Mouse (Mus musculus) heart, postnatal 4 days (tissue): ENCODE results near the gene Pitpna. TPM values are rescaled to one million over a fixed set of nuclear protein-coding genes. Genes with fewer than 3 reads are reported as not detected.

ENCODE experiments used
- DNase-seq: peaks from one replicate; pipeline ENCODE4 v3.0.0; 2021
- total RNA-seq, 2 experiments: library from RNA; stranded (reverse); gene quantifications; 2 replicates each; pipeline ENCODE4 v1.2.3; 2021

Gene Pitpna
- total RNA-seq, 2 experiments from 2014 or later = 150 to 155 TPM

DNA sequence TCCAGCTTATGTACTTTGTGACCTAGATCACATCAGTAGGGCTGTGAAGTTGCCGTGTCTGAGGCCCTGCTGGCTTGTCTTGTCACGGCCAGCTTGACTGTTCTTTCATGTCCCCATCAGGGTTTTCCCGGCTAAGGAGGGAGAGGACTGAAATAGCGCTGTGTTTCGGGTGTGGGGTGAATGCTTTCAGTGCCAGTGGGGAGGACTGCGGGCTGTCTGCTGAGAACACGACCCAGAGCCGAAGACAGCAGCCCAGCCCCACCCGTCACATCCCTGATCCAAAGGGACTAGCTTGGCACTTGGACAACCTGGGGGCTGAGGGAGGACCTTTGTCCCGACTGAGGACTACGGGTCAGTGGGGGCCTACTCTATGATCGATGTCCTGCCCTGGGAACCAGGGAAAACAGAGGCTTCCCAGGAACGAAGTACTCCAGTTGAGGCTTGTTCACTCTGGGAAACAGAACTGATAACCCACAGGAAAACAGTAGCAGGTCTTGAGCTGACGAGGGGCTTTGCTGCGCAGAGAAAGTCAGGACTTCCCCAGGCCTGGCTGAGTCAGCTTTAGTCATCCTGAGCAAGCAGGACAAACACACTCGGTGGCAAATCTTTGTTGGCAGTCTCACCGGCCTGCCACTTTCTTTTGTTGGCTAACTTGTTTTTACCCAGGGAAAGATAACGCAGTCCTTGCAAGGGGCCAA is 23.9 kb upstream of the Pitpna start:
- peak; percentile 52 for DNase-seq

DNA sequence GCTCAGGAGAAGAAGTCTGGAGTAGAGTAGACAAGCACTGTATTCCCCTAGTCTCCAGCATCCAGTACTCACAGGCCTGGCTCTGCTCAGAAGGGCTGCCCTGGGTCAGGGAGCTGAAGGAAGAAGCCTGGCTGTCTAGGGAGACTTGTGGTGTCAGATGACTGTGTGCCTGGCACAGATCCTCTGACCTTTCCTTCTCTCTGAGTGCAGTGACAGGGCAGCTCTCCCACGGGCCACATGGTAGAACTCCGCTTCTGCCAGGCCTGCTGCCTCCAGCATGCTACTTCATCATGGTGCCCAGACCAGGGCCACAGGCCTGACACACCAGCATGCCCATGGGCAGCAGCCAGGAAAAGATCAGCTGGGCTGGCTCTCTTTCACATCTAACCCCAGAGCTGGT is 22.0 kb upstream of the Pitpna start:
- DNase-seq = peak; percentile 43

DNA sequence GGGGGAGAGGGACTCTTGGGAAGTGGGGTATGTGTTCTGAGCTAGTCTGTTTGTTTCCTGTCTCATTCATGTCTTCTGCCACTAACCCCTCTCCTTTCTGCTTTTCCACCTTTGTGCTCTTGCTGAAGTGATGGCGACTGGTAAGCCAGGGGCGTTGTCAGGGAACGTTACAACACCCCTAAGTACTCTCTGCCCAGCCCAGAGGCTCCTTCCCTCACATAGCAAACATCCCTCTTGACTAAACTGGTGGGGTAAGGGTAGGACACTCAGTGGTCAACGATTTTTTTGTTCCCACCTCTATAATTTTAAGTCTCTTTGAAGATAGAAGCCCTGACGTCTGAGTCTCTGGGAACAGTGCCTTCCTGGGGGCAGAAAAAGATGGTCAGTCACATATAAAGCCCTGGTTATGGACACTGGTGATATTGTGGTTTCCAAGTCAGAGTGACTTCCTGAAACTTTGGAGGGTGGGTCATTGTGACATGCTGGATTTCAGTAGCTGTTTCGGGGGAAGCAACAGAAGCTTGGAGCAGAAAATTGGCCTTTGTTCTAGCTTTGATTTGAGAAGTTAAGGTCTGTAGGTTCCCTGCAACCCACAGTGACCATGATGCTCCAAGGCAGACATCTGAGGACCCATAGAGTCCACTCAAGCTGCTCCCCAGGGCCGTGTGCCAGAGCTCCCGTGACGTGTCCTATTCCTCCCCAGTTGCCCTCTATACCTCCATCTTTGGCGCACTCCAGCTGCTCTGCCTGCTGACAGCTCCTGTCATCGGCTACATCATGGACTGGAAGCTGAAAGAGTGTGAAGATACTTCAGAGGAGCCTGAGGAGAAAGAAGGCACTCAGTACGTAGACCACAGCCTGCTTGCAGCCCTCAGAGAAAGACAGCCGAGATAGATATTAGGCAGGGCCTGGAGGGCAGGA is 21.4 kb upstream of the Pitpna start:
- DNase-seq = peak; percentile 61

DNA sequence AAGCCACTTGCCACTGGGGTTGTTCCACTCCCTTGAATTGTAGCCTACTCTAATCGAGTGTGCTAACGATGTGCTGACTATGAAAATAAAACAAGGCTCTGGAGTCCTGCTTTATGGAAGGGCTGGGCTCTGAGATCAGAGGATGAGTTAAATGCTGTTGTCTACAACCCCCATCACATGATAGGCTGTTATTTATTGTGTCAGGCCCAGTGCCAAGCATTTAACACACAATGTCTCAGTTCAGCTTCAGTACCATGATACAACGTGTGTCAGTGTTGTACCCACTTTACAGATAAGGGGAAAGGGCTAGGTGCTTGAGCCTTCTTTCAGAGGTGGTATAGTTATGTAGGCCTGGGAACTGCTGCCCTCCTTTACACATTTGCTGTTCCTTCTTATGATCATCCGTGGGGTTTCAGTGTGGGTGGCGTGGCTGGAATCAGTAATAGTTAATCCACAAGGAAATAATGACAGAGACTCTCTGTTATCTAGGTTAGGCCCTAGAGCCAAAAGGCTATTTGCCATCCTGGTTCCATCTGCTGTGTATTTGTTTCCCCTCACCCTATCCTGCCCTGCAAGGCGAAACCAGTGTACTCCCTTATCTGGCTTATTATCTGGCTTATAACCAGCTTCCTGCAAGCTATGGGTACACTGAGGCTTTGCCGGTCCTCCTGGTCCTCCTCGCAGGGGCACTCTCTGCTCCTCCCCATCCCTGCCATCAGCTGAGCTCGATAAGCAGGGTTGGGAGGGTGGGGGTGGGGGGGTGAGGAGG is 20.4 kb upstream of the Pitpna start:
- no peak for DNase-seq

DNA sequence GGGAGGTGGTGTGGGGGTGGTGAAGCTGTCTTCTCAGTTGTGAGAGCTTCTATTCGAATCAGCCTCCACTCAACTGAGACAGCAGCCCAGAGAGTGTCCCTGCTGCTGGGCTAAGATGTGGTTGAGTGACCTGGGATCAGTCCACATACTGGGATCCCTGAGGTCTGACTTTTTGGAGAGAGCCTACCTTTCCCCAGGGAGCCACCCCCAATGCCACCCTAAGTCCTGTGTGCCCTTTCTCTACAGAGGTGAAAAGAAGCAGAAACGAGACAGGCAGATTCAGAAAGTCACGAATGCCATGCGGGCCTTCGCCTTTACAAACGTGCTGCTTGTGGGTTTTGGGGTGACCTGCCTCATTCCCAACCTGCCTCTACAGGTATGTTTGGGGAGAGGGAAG is 19.8 kb upstream of the Pitpna start:
- no peak for DNase-seq

DNA sequence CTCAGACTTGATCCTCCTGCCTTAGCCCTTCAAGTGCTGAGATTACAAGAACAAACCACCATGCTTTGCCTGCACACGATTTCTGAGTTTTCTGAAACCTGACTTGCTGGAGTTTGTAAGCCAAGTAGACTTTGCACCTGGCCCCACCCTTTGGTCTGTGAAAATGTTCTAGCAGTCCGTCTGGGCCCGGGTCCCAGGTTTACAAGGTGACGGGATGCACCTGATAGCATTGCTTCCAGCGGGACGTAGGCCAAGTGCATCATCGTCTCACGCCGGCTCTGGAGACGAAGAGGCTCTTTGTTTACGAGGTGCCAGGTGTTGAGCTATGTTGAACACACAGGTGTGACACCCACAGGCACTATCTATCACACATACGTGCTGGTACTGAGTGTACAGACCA is 18.9 kb upstream of the Pitpna start:
- DNase-seq = no peak

DNA sequence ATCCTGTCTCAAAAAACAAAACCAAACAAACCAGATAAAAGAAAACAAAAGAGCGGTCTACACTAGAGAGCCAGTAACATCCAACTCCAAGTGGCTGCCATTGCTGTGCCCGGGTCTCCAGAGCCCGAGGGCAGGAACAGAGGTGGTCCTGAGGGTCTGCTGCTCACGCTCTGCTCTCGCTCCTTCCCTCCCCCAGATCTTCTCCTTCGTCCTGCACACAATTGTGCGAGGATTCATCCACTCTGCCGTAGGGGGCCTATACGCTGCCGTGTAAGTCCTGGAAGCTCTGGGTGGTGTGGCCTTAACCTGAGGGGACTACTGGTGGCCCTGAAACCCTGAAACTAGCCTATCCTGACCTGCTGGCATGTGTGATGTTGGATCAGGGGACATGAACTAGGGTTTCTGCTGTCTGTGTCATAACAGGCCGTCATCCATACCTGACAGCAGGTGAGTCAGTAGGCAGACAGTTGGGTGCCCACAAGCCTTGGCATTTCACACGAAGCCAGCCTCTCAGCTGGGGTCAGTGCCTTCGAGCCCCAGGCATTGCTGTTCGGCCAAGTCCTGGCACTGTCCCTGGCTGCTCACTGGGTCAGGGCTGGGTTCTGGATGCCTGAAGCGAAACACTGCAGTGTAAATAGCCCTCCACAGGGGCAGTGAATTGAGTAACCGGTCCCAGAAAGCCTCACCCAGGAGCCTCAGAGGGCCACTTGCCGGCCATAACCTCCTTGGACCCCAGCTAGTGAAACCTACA is 17.3 kb upstream of the Pitpna start:
- no peak for DNase-seq

DNA sequence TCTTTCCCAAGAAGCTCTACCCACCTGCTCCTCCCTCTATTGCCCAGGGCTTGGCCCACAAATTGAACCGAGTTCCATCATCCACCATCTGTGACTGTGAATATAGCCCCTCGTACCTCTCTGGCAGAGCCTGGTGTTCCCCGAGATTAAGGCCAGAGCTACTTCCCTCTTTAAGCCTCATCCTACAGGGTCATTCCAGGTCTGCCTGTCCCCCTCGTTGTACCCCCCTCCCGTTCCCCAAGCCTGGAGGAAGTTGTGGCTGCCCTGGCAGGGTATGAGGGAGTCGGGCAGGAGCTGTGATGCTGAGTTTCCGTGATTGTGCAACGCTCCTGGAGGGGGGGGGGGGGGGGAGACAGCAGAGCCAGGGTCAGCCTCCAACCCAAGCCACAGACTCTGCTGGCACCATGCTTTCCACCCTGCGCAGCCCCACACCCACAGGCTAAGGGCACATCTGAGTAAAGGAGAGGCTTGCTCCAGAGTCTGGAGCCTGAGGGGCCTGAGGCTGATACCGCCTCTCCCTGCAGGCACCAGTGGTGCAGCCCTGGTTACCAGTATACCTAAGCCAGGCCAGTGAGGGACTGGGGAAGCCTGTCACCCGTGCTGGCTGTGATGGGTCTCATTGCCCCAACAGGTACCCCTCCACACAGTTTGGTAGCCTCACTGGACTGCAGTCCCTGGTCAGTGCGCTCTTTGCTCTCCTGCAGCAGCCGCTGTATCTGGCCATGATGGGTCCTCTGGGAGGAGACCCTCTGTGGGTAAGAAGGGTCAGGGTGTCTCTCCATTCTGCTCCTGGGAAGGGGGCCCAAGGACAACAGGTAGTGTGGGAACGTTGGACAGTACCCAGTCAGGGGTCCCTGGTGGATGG is 16.5 kb upstream of the Pitpna start:
- DNase-seq = no peak

DNA sequence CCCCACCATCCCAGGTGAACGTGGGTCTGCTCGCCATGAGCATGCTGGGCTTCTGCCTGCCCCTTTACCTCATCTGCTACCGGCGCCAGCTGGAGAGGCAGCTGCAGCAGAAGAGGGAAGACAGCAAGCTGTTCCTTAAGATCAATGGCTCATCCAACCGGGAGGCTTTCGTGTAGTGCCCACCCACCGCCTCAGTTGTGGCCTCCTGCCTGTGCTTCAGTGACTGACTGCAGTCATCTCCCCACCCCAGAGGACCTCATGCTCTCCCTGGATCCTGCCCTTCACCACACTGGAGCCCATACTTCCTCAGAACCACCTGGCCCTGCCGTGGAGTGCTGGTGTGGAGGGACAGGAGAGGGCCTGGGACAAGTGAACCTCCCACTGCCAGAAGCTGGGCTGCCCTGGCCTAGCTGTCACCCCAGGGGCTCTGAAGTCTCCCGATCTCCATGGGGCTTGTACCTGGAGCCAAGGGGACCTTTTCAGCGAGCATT is 15.6 kb upstream of the Pitpna start:
- DNase-seq = no peak

DNA sequence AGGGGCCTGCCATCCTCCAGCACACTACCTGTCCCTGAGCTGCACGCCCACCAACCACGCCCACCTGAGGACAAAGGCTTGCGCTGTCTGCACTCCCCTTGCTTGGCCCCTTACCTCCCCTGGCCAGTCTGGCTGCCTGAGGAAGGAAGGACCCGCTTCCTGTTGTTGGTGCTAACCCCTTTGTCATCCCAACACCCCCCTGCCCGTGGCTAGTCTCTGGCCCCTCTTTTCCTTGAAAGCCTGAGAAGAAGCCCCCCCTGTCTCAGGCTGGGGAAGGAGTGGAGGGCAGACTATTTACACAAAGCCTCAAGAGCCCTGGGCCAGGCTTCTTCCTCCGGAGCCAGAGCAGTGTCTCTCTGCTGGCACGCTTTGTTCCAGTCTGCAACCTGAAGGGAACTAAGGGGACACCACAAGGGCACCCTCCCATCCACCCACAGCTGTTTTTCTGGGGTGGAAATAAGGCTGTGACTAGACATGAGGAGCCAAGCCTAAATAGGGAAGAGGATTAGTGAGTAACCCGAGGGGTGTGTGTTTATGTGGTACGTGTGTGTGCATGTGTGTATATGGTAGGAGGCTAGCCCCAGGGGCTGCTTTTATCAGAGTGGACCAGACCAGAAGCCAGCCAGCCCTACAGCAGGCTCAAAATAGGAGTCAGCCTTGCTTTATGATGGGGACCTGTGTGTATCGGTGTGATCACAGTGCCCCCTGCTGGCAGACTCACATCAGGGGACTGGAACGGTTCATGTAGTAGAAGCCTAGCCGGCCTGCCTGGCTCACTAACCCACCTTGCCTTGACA is 14.8 kb upstream of the Pitpna start:
- peak; percentile 96 for DNase-seq

DNA sequence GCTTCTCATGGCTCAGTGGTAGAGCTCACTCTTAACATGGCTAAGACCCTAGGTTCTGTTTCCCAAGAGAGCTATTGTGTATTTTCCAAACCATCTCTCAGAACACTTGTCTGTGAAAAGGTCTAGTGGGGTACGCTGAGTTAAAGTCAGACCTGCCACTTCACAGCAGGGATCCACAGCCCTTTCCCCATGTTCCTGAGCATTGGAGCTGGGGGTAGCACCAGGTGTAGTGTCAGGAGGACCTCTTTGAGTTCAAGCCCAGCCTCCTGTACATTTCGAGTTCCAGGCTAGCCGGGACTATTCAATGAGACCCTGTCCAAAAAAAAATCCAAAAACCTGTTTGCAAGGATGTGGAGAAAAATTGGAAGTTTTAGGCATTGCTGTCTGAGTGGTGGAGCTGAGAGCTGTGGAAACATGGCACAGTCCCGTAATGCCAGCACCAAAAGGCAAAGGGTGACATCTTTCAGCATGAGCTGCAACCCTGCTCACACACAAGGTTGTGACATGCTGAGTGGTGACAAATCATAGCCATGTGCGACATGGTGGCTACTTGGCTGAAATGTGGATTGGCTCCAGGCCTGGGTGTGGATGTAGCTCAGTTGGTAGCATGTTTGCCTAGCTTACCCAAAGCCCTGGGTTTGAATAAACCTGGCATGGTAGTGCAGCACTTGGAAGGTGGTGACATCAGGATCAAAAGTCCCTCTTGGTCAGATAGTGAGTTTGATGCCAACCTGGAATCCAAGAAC is 13.3 kb upstream of the Pitpna start:
- no peak for DNase-seq

DNA sequence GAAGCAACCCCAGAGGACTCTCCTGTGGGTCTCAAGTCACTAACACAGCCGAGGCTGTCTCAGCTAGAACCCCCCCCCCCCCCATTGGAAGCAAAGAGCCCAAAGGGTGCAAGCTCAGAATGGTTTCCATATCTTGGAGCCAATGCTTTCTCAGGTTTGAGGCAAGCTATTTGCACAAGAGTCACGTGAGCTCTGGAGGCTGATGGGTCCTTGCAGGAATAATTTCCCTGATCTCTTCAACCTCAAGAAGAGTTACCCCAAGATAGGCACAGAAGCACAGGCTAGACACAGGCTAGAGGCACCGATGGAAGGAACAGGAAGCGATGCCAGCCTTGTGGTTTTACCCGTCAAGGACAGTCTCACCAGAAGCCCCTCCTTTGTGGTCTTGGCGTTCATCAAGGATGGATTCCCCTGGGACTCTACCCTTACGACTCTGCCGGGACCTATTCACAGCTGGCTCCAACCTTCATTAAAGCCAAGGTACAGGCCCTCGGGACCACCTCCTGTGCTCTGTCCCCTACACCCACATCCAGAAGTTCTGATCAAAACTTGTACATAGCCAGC is 12.3 kb upstream of the Pitpna start:
- DNase-seq = no peak

DNA sequence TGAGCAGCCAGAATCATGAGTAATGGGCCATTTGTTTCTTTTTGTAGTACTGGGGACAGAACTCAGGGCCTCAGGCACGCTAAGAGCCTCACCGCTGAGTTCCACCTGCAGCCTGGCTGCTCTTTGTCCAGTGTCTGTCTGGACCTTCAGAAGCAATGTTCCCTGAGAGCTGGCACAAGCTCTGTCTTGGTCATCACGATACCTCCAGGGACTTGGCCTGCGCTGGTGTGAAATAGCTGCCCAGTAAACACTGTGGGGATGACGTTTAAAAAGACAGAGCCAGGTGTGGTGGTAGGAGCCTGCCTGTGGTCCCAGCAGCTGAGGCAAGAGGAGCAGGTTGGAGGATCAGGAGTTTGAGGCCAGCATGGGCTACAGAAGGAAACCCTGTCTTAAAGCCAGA is 9.3 kb upstream of the Pitpna start:
- DNase-seq = no peak

DNA sequence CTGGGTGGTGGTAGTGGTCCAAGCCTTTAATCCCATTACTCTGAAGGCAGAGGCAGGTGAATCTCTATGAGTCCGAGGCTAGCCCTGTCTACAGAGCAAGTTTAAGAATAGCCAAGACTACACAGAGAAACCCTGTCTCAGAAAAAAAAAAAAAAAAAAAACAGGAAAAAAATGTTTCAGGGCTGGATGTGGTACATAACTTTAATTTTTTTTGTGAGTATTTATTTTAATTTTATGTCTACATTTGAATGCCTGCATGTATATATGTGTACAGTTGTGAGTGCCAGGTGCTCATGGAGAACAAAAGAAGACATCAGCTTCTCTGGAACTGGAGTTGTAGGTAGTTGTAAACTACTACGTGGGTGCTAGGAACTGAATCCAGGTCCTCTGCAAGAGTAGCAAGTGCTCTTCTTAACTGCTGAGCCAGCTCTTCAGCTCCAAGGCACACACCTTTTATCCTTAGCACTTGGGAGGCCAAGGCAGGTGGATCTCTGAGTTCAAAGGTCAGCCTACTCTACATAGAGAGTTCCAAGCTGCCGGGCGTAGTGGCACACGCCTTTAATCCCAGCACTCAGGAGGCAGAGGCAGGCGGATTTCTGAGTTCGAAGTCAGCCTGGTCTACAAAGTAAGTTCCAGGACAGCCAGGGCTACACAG is 6.3 kb upstream of the Pitpna start:
- DNase-seq = no peak

DNA sequence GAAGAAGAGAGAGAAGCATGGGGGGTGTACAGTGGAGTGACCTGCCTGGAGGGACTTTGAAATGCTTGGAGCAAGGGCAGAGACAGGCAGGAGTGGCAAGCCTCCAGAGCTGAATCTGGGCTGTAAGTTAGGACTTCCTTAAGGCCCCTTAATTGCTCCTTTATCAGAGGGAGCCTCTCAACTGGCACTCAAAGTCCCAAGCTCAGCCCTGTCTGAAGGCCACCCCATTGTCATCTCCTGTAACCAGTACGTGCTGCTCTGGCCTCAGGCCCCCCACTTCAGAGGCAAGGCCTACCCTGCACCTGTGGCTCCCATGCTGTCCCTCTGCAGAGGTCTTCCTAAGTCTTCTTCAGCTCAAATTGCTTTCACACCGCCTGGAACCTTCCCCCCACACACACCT is 4.4 kb upstream of the Pitpna start:
- no peak for DNase-seq

DNA sequence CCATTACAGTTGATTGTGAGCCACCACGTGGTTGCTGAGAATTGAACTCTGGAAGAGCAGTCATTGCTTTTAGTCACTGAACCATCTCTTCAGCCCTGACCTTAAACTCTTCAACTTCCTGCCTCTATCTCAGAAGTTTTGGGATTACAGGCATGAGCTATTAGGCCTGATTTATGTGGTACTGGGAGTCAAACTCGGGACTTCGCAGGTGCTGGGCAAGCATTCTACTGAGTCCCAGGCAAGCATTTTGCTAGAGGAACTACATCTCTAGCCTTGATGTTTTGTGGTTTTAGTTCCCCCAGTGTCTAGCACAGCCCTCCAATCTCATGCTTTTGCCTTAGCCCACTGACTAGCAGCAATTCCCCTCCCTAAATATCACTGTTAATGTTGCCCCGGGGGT is 2.8 kb upstream of the Pitpna start:
- no peak for DNase-seq

DNA sequence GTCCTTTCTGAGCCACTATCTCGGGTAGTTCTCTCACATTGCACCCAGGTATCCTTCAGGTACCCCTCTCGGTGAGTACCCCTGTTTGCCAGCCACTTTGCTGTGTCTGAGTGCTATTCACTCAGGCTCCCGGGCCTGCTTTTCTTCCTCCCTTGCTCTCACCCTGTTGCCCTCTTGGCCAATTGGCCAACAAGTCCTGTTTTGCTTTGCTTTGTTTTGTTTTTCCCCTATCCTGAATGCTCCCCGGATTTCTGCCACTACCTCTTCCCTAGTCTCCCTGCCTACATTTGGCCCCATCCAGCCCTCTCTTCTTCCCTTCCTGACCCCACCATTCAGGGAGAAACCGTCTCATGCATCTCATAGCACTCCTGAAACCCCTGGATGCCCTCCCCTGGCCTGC is 1.9 kb upstream of the Pitpna start:
- no peak for DNase-seq

DNA sequence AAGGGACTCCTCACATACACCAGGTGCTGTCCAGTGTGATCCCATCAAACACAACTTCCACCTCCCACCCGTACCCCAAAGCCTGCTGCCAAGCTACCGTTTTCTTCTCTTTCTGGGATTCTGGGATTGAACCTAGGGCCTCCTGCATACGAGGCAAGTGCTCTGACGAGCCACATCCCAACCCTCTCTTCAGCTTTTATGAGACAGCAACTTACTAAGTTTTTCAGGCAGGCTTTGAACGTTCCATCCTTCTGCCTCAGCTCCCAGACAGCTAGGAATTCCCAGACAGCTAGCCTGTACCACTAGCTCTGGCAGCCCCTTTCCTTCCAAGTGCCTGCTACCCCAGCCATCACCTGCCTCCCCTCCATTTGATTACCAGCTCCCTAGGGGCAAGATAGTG is 934 bp upstream of the Pitpna start:
- DNase-seq = no peak
